Mouse (Mus musculus) heart, adult 2 months (tissue): ENCODE results near the gene Cdh10.

Source experiments
- CTCF ChIP-seq: fragments of 200-600 bp; IDR thresholded peaks from 2 replicates; pipeline ENCODE4 v1.8.1; 2022; ENCODE audit warnings: antibody characterized with exemption, mild to moderate bottlenecking, moderate library complexity
- EP300 ChIP-seq: fragments of 200-500 bp; IDR thresholded peaks from 2 replicates; pipeline ENCODE4 v1.6.1; 2011; ENCODE audit warnings: low read depth, low read length, control low read depth; ENCODE audit not compliant: insufficient read depth

DNA sequence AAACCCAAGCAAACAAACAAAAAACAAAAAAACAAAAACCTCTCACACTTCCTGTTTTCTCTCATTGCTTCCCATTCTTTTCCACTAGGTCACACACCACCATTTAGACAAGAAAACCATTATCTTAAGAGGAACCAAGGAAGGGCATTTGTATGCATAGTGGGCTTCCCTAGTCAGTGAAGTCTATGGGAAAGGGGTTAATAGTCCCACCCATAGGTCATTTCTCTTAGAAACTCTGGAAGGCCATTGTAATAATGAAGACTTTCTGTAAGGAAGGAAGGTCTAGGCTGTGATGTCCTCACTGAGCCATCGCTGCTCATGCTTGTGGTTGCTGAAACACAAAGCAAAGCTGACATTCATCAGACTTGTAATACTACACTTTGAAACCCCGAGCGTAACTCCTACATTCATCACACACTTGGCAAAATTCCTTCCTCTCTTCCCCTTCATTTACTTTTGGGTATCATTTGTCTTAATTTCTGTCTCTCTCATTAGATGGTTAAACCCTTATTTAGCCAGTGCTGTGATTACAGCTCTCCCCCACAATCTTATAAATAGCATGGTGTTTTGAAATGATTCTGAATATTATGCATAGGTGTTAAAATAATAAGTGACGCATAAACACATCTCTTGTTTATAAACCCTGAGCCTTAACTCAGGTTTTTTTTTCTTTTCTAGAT, 9.5 kb upstream of the Cdh10 start:
- TF ChIP-seq CTCF (no peak), EP300 (no peak)
